Mouse (Mus musculus) heart, embryonic 13.5 days (tissue): ENCODE measurements around the gene Lrp2. TPM values are rescaled to one million over a fixed set of nuclear protein-coding genes. Genes with fewer than 3 reads are reported as not detected.

ENCODE experiments used
- ATAC-seq: fragments of 200-750 bp; cut with Nextera tagmentation; 2 replicates; pipeline ENCODE4 v1.8.0; 2017; ENCODE audit warnings: moderate TSS enrichment; ENCODE audit not compliant: insufficient number of reproducible peaks, low FRiP score, low TSS enrichment; ENCODE audit errors: extremely low read depth
- H3K27ac ChIP-seq: fragments of 300-500 bp; sonication (generic); replicated peaks from 2 replicates; pipeline ENCODE4 v1.5.1; 2015; ENCODE audit warnings: moderate library complexity, mild to moderate bottlenecking, inconsistent platforms
- H3K27me3 ChIP-seq: fragments of 300-500 bp; sonication (generic); replicated peaks from 2 replicates; pipeline ENCODE4 v1.6.1; 2015; ENCODE audit warnings: mild to moderate bottlenecking, inconsistent platforms
- H3K36me3 ChIP-seq: fragments of 300-500 bp; sonication (generic); 2 replicates; pipeline ENCODE4 v1.6.1; 2015; ENCODE audit warnings: mild to moderate bottlenecking, inconsistent platforms
- H3K4me1 ChIP-seq: fragments of 300-500 bp; sonication (generic); 2 replicates; pipeline ENCODE4 v1.6.1; 2015; ENCODE audit warnings: inconsistent platforms
- H3K4me2 ChIP-seq: fragments of 300-500 bp; sonication (generic); 2 replicates; pipeline ENCODE4 v1.6.1; 2015; ENCODE audit warnings: inconsistent platforms, mild to moderate bottlenecking, moderate library complexity
- H3K4me3 ChIP-seq: fragments of 300-500 bp; sonication (generic); 2 replicates; pipeline ENCODE4 v1.5.1; 2015; ENCODE audit warnings: moderate library complexity, mild to moderate bottlenecking, inconsistent platforms
- H3K9ac ChIP-seq: fragments of 300-500 bp; sonication (generic); 2 replicates; pipeline ENCODE4 v1.6.1; 2015; ENCODE audit warnings: inconsistent platforms, mild to moderate bottlenecking, moderate library complexity
- H3K9me3 ChIP-seq: fragments of 300-500 bp; sonication (generic); 2 replicates; pipeline ENCODE4 v1.6.1; 2016; ENCODE audit warnings: inconsistent platforms
- WGBS: fragments of 180-500 bp; shearing (Covaris S2); methylation state at CpG from one replicate; pipeline ENCODE4 v1.1.7; 2015; ENCODE audit warnings: mixed read lengths; 5-methylcytosine and 5-hydroxymethylcytosine counted together
- polyA plus RNA-seq: library from polyadenylated mRNA; unstranded; fragments of >200 nt; fragmentation: Nextera tagmentation; extraction: Ambion mirVana; gene quantifications from 2 replicates; pipeline ENCODE4 v1.2.1, GENCODE M21; 2015

Lrp2 gene
- polyA plus RNA-seq, 1 experiment from 2014 or later, result 0.57 TPM

DNA sequence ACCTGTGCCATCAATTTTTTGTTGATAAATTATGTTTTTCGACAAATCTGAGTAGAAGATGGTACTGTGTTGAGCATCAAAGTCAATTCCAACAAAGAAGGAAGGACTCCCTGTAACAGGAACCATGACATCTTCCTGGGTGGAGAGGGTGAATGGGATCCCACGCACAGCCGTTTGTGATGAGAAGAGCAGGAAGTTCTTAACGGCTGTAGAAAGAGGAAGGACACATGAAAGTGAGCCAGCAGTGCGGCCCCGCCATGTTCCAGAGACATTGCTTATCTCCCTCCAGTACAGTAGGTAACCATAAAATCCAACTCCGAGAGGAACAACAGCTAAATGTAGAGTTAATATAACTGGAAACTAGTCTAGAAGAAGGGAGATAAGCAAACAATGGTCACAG lies 67.6 kb downstream of the Lrp2 start:
- 62% methylated on average over 7 of the region's 7 CpGs for WGBS

DNA sequence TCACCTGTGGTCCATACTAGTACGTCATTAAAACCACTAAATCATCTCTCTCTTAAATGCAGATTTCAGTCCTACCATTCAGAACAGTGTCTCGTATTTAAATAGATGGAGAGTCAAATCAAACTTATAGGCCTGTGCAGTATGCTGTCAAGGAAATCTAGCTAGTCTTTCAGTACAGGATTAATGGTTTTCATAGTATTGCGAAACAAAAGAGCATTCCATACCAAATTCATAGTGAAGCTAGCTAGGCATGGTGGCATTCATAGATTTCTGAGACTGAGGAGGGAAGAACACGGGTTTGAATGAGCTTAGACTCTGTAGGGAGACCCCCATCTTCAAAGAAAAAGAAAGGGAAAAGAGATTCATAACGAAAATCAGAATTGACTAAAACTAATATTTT lies 74.1 kb downstream of the Lrp2 start:
- ATAC-seq, result no peak

More for the DNA sequence above, 67.6 kb downstream of the Lrp2 start:
- H3K36me3 ChIP-seq, result no peaks in the 10 kb centered on the region
- ATAC-seq, result no peak
- H3K9me3 ChIP-seq, result peaks cover 3% of the 10 kb centered on the region; the same call in 1 of the 2 replicates
- H3K27ac ChIP-seq, result no peak overlapping the region
- H3K4me1 ChIP-seq, result no peaks in the 10 kb centered on the region
- no peak overlapping the region for H3K4me3 ChIP-seq
- H3K9ac ChIP-seq, result no peak overlapping the region
- H3K27me3 ChIP-seq, result no peaks in the 10 kb centered on the region
- H3K4me2 ChIP-seq, result no peak overlapping the region

DNA sequence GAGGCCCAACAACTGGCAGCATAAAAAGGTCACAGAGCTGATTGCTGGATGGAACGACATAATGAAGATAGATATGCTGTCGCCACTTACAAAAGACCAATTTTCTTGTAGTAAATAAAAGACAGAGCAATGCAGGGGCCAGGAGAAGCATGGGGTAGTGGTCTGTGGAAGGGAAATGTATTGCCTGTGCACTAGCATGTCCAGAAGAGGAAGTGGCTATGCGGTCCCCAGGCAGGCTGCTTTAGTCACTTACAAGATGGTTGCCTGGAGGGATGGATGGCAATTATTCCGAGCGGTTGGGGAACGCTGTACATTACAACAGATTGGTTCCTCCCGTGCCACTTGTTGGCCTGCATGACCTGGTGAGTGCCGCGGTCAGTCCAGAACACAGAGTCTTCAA lies 85.5 kb downstream of the Lrp2 start:
- no peaks in the 10 kb centered on the region for H3K4me1 ChIP-seq
- no peak for ATAC-seq
- WGBS, result 82% methylated on average over 9 of the region's 9 CpGs
- H3K9ac ChIP-seq, result no peak overlapping the region
- no peaks in the 10 kb centered on the region for H3K9me3 ChIP-seq
- H3K4me2 ChIP-seq, result no peak overlapping the region
- H3K27me3 ChIP-seq, result 0 out of 2 replicates have a peak, but pooled peaks cover 3% of the 10 kb centered on the region
- H3K4me3 ChIP-seq, result no peak overlapping the region
- H3K27ac ChIP-seq, result no peak overlapping the region
- H3K36me3 ChIP-seq, result no peaks in the 10 kb centered on the region

More for the DNA sequence above, 74.1 kb downstream of the Lrp2 start:
- Histone ChIP-seq H3K9me3 (no peaks in the 10 kb centered on the region), H3K4me3 (no peak overlapping the region), H3K4me1 (no peaks in the 10 kb centered on the region), H3K27me3 (0 out of 2 replicates have a peak, but pooled peaks cover 4% of the 10 kb centered on the region), H3K4me2 (no peak overlapping the region), H3K36me3 (no peaks in the 10 kb centered on the region), H3K9ac (no peak overlapping the region), H3K27ac (no peak overlapping the region)
- 74% methylated on average over 5 of the region's 5 CpGs for WGBS

DNA sequence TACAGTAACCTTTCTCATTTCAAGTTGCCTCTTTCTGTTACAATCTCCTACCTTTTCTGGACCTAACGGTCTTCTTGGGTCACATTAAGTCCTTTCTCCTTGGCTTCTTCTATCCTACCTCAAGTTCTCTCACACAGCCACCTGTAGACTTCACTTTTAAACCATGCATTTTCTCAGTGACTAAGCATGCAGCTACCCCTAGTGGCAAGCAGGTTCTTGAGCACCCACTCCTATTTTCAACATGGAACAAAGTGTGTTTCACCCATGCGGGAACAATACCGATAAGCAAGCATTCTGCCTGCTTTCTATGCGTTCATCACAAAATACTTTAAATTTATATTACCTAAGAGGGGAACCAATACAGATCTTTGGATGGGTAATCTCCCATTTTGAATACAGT lies 92.7 kb downstream of the Lrp2 start:
- WGBS, result 79% methylated on average over 4 of the region's 4 CpGs
- H3K27ac ChIP-seq, result no peak overlapping the region
- H3K36me3 ChIP-seq, result no peaks in the 10 kb centered on the region
- H3K27me3 ChIP-seq, result 0 out of 2 replicates have a peak, but pooled peaks cover 3% of the 10 kb centered on the region
- H3K9me3 ChIP-seq, result no peaks in the 10 kb centered on the region
- H3K4me3 ChIP-seq, result no peak overlapping the region
- H3K4me1 ChIP-seq, result no peaks in the 10 kb centered on the region
- no peak for ATAC-seq
- no peak overlapping the region for H3K9ac ChIP-seq
- no peak overlapping the region for H3K4me2 ChIP-seq

DNA sequence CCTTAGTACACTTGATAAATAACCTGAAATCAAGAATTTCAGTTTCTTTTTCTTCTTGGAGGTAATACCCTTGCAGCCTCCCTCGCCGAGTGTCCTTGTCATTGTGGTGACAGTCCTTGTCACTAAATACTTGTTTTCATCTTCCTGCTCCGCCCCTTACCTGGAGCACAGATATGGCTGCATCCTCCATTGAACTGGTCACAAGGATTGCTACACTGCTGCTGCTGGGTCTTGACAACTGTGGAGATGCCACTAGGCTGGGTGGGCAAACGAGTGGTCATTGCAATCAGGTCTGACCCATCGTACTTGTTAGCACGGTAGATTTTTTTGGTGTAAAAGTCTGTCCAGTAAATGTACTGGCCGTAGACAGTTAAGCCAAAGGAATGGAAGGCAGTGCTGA lies 104.9 kb downstream of the Lrp2 start:
- no peak overlapping the region for H3K9ac ChIP-seq

DNA sequence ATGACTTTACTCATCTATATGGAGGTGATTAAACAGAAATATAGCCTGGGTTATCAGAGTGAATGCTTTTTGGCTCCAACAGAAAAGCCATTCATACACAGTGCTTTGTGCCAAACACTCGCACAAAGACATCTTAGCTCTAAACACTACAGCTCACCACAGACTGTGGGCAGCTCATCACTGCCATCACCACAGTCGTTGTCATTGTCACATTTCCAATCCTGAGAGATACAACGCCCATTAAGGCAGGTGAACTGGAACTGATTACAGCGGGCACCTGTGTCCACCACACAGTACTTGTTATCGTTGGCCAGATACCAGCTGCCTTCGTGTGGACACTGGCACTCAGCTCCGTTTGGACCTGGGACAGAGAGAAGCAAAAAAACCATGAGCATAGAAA lies 106.0 kb downstream of the Lrp2 start:
- 77% methylated on average over 7 of the region's 7 CpGs for WGBS

More for the DNA sequence above, 104.9 kb downstream of the Lrp2 start:
- no peak for ATAC-seq
- no peak overlapping the region for H3K4me3 ChIP-seq
- H3K9me3 ChIP-seq, result no peaks in the 10 kb centered on the region
- no peak overlapping the region for H3K27ac ChIP-seq
- no peaks in the 10 kb centered on the region for H3K36me3 ChIP-seq
- no peaks in the 10 kb centered on the region for H3K4me1 ChIP-seq
- H3K27me3 ChIP-seq, result peaks cover 32% of the 10 kb centered on the region
- no peak overlapping the region for H3K4me2 ChIP-seq
- WGBS, result 82% methylated on average over 7 of the region's 7 CpGs

DNA sequence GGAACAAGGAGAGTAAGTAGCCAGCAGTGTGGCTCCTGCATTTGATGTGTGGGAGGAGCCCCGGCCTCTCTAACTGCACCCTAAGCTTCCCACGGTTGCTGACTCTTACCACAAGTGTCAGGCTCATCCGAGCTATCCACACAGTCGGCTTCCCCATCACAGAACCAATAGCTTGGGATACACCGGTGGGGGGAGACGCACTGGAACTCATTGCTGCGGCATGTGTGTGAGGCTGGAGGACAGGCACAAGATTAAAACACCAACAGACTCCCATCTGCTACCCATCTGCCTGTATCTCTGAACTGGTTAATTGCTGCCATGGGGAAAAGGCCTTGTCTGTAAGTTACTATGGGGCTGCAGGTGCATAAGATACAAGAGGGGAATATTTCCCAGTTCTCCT lies 109.0 kb downstream of the Lrp2 start:
- H3K4me1 ChIP-seq, result peaks cover 11% of the 10 kb centered on the region
- H3K4me2 ChIP-seq, result no peak overlapping the region
- H3K4me3 ChIP-seq, result no peak overlapping the region
- H3K27ac ChIP-seq, result no peak overlapping the region
- ATAC-seq, result no peak
- H3K9ac ChIP-seq, result no peak overlapping the region
- H3K36me3 ChIP-seq, result no peaks in the 10 kb centered on the region
- no peaks in the 10 kb centered on the region for H3K9me3 ChIP-seq
- WGBS, result 75% methylated on average over 7 of the region's 7 CpGs
- H3K27me3 ChIP-seq, result peaks cover 43% of the 10 kb centered on the region

More for the DNA sequence above, 106.0 kb downstream of the Lrp2 start:
- H3K36me3 ChIP-seq, result no peaks in the 10 kb centered on the region
- no peak overlapping the region for H3K4me2 ChIP-seq
- no peak overlapping the region for H3K4me3 ChIP-seq
- ATAC-seq, result no peak
- peaks cover 5% of the 10 kb centered on the region for H3K4me1 ChIP-seq
- H3K9me3 ChIP-seq, result no peaks in the 10 kb centered on the region
- H3K27me3 ChIP-seq, result peaks cover 32% of the 10 kb centered on the region
- no peak overlapping the region for H3K9ac ChIP-seq
- no peak overlapping the region for H3K27ac ChIP-seq

DNA sequence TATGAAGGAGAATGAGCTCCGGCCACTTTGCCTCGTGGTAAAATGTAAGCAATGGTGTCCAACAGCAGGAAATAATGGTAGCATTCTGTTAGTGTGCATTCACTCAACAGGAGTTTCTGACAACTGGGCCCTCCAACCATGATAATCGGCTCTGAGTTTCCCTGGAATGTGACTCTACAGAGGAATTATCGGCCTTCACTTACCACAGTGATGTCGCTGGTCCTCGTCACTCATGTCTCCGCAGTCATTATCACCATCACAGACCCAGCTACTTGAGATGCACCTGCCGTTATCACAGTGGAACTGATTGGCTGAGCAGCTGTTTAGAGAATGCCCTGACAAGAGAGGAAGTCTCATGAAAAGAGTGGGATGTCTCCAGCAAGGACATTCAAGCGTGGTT lies 110.7 kb downstream of the Lrp2 start:
- no peak for ATAC-seq
- WGBS, result 33% methylated on average over 9 of the region's 9 CpGs
- Histone ChIP-seq H3K4me1 (peaks cover 18% of the 10 kb centered on the region), H3K4me2 (no peak overlapping the region), H3K9me3 (no peaks in the 10 kb centered on the region), H3K27ac (no peak overlapping the region), H3K4me3 (no peak overlapping the region), H3K9ac (no peak overlapping the region), H3K27me3 (peaks cover 36% of the 10 kb centered on the region), H3K36me3 (no peaks in the 10 kb centered on the region)

DNA sequence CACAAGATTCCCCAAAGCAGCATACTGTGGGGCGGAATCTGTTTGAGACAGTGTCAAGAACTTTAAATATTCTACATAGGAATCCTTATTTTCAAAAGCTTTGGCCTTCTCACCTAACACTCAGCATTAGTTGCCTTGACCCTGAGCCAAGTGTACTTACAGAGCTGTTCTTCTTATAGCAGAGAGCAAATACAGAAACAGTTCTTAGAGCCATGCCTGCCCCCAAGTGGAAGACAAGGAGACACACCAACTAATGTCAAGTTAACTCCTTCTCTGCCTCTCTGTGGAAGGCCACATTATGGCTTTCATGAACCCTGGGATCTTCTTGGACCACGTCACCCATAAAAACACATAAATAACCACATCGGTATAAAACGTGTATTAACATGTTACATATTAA lies 114.0 kb downstream of the Lrp2 start:
- Histone ChIP-seq H3K36me3 (no peaks in the 10 kb centered on the region), H3K4me3 (no peak overlapping the region), H3K4me1 (peaks cover 18% of the 10 kb centered on the region), H3K9ac (no peak overlapping the region), H3K4me2 (no peak overlapping the region), H3K27me3 (peaks cover 18% of the 10 kb centered on the region), H3K27ac (no peak overlapping the region), H3K9me3 (no peaks in the 10 kb centered on the region)
- WGBS, result 76% methylated on average over 4 of the region's 4 CpGs
- ATAC-seq, result no peak

DNA sequence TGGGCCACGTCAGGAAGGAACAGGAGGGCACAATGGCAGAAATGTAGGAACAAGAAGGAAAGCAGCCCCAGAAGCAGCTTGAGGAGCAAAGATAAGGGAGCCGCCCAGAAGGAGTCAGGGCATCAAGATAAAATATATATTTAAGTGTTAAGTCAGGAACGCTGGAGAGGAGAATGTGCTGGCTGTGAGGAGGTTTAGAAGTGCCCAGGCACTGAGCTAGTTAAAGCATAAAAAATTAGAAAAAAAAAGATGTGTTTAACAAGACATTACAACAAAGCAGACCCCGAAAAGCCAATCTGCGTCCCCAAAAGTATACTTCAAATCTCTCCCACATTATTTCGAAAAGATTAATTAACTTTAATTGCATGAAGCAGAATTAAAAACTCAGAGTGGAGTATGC lies 122.3 kb downstream of the Lrp2 start:
- H3K9me3 ChIP-seq, result no peaks in the 10 kb centered on the region
- 0 out of 2 replicates have a peak, but pooled peaks cover 3% of the 10 kb centered on the region for H3K27me3 ChIP-seq
- no peak overlapping the region for H3K9ac ChIP-seq
- H3K4me3 ChIP-seq, result no peak overlapping the region
- no peak for ATAC-seq
- H3K36me3 ChIP-seq, result no peaks in the 10 kb centered on the region
- no peak overlapping the region for H3K27ac ChIP-seq
- no peak overlapping the region for H3K4me2 ChIP-seq
- H3K4me1 ChIP-seq, result no peaks in the 10 kb centered on the region
- 62% methylated on average over 6 of the region's 6 CpGs for WGBS

DNA sequence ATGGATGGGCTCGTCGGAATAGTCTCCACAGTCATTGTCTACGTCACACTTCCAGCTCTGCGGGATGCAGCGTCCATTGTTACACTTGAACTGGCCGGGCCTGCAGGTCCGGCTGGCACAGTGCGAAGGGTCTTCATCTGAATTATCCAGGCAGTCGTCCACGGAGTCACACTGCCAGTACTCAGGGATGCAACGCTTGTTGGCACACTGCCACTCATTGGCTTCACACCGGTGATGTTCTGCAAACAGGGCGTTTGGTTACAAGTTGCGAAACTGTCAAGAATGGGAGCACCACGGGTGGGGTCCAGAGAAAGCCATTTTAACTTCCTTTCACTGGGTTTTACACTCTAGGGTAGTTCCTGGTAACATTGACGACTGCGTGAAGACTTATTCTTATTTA lies 126.4 kb downstream of the Lrp2 start:
- H3K27me3 ChIP-seq, result 0 out of 2 replicates have a peak, but pooled peaks cover 2% of the 10 kb centered on the region
- ATAC-seq, result no peak

DNA sequence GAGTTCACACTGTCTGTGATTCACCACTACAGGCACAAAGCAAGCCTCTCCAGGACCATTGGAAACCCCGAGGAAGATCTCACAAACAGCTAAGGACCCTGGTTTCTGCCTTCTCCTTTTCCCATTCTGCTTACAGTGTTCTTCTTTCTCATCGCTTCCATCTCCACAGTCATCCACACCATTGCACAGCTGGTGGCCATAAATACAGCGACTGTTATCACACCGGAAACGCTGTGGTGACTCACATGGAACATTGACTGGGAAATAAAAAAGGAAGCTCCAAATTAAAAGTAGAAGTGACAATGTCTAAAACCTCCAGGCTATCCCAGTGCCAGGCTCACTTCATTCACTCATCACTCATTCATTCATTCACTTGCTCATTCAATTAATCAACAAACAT lies 134.7 kb downstream of the Lrp2 start:
- WGBS, result 74% methylated on average over 5 of the region's 5 CpGs
- Histone ChIP-seq H3K4me2 (no peak overlapping the region), H3K4me3 (no peak overlapping the region), H3K27ac (no peak overlapping the region), H3K9ac (no peak overlapping the region), H3K36me3 (no peaks in the 10 kb centered on the region), H3K9me3 (no peaks in the 10 kb centered on the region), H3K27me3 (no peaks in the 10 kb centered on the region), H3K4me1 (no peaks in the 10 kb centered on the region)
- no peak for ATAC-seq

More for the DNA sequence above, 126.4 kb downstream of the Lrp2 start:
- no peak overlapping the region for H3K4me2 ChIP-seq
- no peak overlapping the region for H3K27ac ChIP-seq
- WGBS, result 84% methylated on average over 17 of the region's 17 CpGs
- no peak overlapping the region for H3K4me3 ChIP-seq
- H3K36me3 ChIP-seq, result no peaks in the 10 kb centered on the region
- no peaks in the 10 kb centered on the region for H3K4me1 ChIP-seq
- no peak overlapping the region for H3K9ac ChIP-seq
- H3K9me3 ChIP-seq, result no peaks in the 10 kb centered on the region
